Mouse (Mus musculus) frontal cortex, postnatal 14 days (tissue): ENCODE results near the gene Fto.

Source experiments
- DNase-seq, 2 experiments: peaks; one replicate each; pipeline ENCODE4 v3.0.0; 2022; ENCODE audit warnings: low spot score in 2 of 2

Gene Fto

GRCm38 (mm10) chr8:91611723-91612362, 298.5 kb downstream of the Fto start:
- DNase-seq, result no peak

- no peak for DNase-seq
Measured at GRCm38 (mm10) chr8:91612387-91613130, 299.2 kb downstream of the Fto start.

- DNase-seq, result no peak
Measured at GRCm38 (mm10) chr8:91613603-91614002, 300.3 kb downstream of the Fto start.

GRCm38 (mm10) chr8:91615196-91615595, 301.9 kb downstream of the Fto start:
- no peak for DNase-seq

GRCm38 (mm10) chr8:91615781-91616683, 302.7 kb downstream of the Fto start:
- no peak for DNase-seq

- DNase-seq, result no peak
Measured at GRCm38 (mm10) chr8:91617772-91618171, 304.4 kb downstream of the Fto start.

- no peak for DNase-seq
Measured at GRCm38 (mm10) chr8:91622757-91623156, 309.4 kb downstream of the Fto start.

GRCm38 (mm10) chr8:91625686-91626558, 312.6 kb downstream of the Fto start:
- no peak for DNase-seq

- DNase-seq, result no peak
Measured at GRCm38 (mm10) chr8:91629594-91629993, 316.3 kb downstream of the Fto start.

GRCm38 (mm10) chr8:91630320-91631033, 317.2 kb downstream of the Fto start:
- no peak for DNase-seq

- DNase-seq, result no peak
Measured at GRCm38 (mm10) chr8:91632411-91632810, 319.1 kb downstream of the Fto start.

GRCm38 (mm10) chr8:91635406-91635805, 322.1 kb downstream of the Fto start:
- no peak for DNase-seq

GRCm38 (mm10) chr8:91636887-91637286, 323.6 kb downstream of the Fto start:
- DNase-seq, result no peak

GRCm38 (mm10) chr8:91637684-91638083, 324.4 kb downstream of the Fto start:
- no peak for DNase-seq

- no peak for DNase-seq
Measured at GRCm38 (mm10) chr8:91638256-91638655, 324.9 kb downstream of the Fto start.

GRCm38 (mm10) chr8:91640471-91640870, 327.1 kb downstream of the Fto start:
- no peak for DNase-seq

GRCm38 (mm10) chr8:91645484-91645883, 332.2 kb downstream of the Fto start:
- no peak for DNase-seq

GRCm38 (mm10) chr8:91647959-91648358, 334.6 kb downstream of the Fto start:
- no peak for DNase-seq

- DNase-seq, result no peak
Measured at GRCm38 (mm10) chr8:91648776-91649175, 335.5 kb downstream of the Fto start.

GRCm38 (mm10) chr8:91653561-91653960, 340.2 kb downstream of the Fto start:
- no peak for DNase-seq

GRCm38 (mm10) chr8:91657381-91657780, 344.1 kb downstream of the Fto start:
- no peak for DNase-seq
